Mouse (Mus musculus): Measurements from ENCODE around the gene Ptprt.

DNA sequence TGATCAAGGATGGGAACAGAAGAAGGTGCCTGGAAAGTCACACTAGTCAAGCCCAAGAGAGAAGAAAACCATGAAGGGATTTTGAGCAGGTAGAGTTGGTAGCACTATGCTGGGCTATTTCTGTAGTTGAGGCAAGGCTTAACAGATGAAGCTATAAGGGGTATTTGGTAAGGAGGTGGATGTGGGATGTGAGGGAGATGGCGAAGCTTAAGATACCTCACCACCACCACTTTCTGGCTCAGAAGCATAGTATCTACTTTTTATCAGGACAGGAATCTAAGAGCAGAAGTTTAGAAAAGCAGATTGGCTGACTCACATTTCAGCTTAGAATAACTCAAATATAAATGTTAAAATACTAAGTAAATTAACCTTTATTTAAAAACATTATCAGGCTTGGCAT is 802.1 kb downstream of the Ptprt start:
- TF ChIP-seq POLR2A (IDR thresholded peaks at IDR 0.05; ENCODE audit: extremely low read depth, insufficient read depth, low read length) (no peak), CTCF (IDR thresholded peaks at IDR 0.05; ENCODE audit: low read depth, low read length) (no peak)
